Mouse (Mus musculus) C2C12 (cell line): Measurements from ENCODE around the gene Ubtf.

Source experiments
- CEBPB ChIP-seq: IDR thresholded peaks from one replicate; pipeline ENCODE4 v1.6.1; 2011; ENCODE audit warnings: low read depth, mild to moderate bottlenecking, control low read depth, moderate library complexity
- CTCF ChIP-seq: IDR thresholded peaks from one replicate; pipeline ENCODE4 v1.5.1; 2011; ENCODE audit not compliant: control insufficient read depth, insufficient read depth, insufficient read length
- MAX ChIP-seq: IDR thresholded peaks from one replicate; pipeline ENCODE4 v1.6.1; 2011; ENCODE audit warnings: mild to moderate bottlenecking, control low read depth
- MYOD1 ChIP-seq: IDR thresholded peaks from one replicate; pipeline ENCODE4 v1.6.1; 2011; ENCODE audit warnings: low read depth; ENCODE audit not compliant: control insufficient read depth, insufficient read length
- USF1 ChIP-seq: IDR thresholded peaks from one replicate; pipeline ENCODE4 v1.6.1; 2011; ENCODE audit warnings: low read depth, mild to moderate bottlenecking, control low read depth, moderate library complexity

DNA sequence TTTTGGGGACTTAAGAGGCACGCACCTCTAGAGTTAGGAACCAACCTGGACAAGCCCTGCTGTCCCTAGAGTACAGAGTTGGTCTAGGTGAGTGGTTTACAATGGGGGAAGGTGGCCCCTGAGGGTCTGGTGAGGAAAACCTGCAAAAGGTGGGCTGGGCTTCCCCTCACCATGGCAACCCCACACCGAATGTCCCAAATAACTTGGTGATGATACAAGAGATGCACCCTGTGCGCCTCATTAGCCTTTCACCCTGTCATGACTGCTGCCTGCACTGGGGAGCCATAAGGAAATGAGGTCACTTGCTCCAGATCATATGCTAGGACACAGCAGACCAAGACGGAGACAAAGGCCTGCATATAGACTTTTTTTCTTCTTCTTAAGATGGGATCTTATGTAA is 30.9 kb upstream of the Ubtf start:
- TF ChIP-seq MAX (no peak), CTCF (no peak), CEBPB (no peak), MYOD1 (no peak), USF1 (no peak)
